In the genomic region with DNA sequence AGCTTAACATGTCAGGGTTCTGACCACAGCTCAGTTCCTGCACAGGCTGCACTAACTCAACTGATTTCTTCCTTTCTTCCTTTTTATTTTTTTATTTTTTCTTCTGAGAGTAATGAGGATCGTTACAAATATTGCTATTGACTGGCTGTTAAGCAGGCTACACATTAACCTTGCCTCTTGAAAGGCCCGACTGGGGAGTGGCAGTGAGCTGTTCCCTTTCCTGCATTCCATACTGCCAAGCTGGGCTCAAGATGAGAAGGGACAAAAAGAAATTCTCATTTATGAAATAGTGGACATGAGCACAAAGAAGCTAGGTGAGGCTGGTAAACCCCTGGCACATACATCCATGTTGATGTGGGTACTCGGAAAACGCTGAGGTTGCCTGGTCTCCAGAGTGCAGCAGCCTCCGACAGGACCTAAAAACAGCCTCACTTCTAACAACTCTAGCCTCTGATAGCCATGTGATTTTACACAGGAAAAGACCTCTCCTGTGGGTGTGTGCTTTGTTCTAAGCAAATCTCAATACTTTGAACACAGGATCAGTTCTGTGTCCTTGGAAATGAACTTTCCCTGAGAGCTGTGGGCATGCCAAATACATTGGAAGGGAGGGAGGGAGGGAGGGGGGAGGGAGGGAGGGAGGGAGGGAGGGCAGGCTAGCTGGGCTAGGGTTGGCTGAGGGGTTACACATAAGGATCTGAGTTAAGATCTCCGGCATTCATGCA, we compare ENCODE assay signal across 12 mouse cellular contexts.
"Had no signal": no experiment of that assay in that cellular context is flagged by ENCODE, and none has a peak within 500 bp of the region (broad histone marks: within the 10 kb centered on the region; RNA-seq: fewer than 3 reads in every experiment).

No protein-coding gene starts in this region.

- ATAC-seq: liver, embryonic 12.5 days had no signal

- H3K27me3 ChIP-seq: liver, embryonic 12.5 days; neural tube, embryonic 12.5 days had no signal

- H3K27ac ChIP-seq: hindbrain, embryonic 14.5 days; left cerebral cortex, adult 2 months; limb, embryonic 10.5 days; liver, embryonic 12.5 days; neural tube, embryonic 12.5 days had no signal

- H3K4me1 ChIP-seq: liver, embryonic 12.5 days had no signal

- H3K4me2 ChIP-seq: hindbrain, embryonic 14.5 days; liver, embryonic 12.5 days; neural tube, embryonic 12.5 days had no signal

- H3K36me3 ChIP-seq: limb, embryonic 10.5 days; liver, embryonic 12.5 days; neural tube, embryonic 12.5 days had no signal

- DNase-seq: kidney, adult 2 months; kidney, postnatal 14 days; lung, postnatal 10 days; midbrain, embryonic 14.5 days; spleen, adult 18-20 months; thymus, adult 2 months; thymus, postnatal 25 days had no signal

- H3K4me3 ChIP-seq: left cerebral cortex, adult 2 months; limb, embryonic 10.5 days; liver, embryonic 12.5 days; neural tube, embryonic 12.5 days had no signal

- H3K9me3 ChIP-seq: limb, embryonic 10.5 days; liver, embryonic 12.5 days; neural tube, embryonic 12.5 days had no signal

- H3K9ac ChIP-seq: hindbrain, embryonic 14.5 days; liver, embryonic 12.5 days; neural tube, embryonic 12.5 days had no signal
